Mouse (Mus musculus) MEL-GATA-1-ER (cell line): ENCODE measurements around the gene Nsun6.

Experiments used
- DNase-seq: peaks from one replicate; pipeline ENCODE4 v3.0.0-alpha.2; 2012; ENCODE audit warnings: low read depth; ENCODE audit errors: extremely low read depth

Gene Nsun6

DNA sequence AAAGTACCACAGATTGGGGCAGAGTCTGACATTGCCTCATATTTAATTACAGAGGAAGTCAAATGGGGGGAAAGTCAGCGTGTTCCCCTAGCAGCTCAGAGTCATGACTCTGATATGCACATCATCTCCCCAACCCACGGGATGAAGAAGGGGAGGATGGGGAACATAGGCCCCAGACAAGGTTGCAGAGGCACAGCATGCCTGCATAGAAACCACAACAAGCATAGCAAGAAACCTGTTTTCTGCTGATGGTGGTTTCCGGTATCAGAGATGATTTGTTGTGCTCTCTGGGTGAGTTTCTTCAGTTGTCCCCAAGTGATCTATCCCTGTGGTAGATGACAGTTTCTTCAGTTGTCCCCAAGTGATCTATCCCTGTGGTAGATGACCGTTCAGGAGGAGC is 62.3 kb downstream of the Nsun6 start:
- no peak for DNase-seq

DNA sequence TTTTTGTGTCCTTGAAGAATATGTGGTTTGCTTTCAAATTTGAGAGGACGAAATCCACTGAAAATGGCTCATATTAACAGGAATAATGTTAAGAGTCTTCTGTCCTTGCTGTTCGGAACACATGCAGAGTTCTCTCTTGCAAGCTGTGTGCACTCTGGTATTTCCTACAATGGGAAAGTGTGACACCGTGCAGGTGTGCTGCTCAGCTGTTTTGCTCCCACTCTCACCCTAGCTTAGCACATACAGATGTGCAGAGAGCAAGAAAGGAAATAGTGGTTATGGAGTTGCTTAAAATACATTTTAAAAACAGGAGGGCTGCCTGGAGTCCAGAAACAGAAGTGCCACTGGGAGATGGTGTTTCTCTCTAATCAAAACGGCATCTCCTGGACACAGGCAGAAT is 65.5 kb downstream of the Nsun6 start:
- DNase-seq: no peak

DNA sequence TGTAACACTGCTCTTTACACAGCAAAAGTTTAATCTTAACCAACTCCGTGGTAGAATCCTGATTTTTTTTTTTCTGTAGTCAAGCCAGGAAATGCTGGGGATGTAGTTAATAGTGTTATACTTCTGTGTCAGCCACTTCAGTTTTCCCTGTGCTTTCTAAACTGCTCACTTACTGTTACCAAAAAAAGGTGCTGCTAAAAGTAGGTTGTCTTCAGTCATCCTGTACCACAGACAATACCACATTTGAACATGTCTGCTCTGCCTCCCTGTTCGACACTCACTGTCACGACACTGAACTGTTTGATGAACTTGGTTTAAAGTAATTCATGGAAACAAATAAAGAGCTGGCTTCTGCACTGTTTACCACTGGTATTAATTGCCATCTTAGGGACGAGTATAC is 66.4 kb downstream of the Nsun6 start:
- no peak for DNase-seq

DNA sequence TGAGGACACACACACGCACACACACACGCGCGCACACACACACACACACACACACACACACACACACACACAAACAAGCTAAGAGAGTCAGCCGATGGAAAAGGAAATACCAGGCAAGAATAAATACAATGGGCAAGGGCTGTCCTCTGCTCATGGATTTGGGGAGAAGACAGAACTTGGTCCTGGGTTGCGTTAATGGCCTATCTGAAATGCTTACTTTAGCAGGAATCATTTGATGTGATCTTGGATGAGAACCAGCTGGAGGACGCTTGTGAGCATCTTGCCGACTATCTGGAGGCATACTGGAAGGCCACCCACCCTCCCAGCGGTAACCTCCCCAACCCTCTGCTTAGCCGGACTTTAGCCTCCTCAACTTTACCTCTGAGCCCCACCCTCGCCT is 70.8 kb downstream of the Nsun6 start:
- DNase-seq: no peak

DNA sequence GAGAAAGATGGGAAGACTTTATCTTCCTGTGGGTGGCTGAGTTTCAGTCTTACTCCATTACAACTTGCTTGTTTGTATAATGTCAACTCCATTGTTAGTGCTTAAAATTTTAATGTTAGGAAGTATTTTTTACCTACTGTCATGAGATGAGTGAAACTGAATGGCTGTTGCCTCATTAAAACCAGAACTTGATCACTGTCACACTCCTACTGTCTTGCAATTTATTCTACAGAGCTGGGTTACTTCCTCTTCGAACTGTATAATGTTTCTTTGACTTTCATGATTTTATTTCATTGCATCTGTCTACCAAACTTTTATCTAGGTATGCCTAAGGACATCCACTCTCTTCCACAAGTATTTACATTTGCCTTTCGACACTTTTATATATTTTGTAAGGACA is 93.4 kb downstream of the Nsun6 start:
- no peak for DNase-seq

DNA sequence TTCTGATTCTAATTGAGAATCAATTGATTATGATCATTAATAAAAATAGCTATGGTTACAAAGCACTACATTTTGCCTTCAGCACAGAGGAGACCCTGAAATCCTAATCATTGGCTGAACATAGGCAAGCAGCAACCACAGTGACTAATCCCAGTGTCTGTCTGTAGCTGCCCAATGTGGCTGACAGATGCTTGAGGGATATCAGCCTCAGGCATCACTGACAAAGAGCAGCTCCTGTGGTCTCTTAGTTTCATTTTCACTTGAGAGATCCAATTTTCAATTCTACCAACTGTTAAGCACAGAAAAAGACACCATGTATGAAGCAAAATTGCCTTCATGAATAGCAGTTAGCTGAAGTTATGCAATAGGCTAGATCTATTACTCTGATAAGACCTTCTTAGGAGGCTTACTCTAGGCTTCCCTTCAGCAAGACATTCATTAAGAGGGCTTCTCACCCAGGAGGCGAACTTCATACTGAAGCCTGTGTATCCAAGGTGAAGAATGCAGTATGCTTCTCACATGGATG is 93.8 kb downstream of the Nsun6 start:
- DNase-seq: no peak

DNA sequence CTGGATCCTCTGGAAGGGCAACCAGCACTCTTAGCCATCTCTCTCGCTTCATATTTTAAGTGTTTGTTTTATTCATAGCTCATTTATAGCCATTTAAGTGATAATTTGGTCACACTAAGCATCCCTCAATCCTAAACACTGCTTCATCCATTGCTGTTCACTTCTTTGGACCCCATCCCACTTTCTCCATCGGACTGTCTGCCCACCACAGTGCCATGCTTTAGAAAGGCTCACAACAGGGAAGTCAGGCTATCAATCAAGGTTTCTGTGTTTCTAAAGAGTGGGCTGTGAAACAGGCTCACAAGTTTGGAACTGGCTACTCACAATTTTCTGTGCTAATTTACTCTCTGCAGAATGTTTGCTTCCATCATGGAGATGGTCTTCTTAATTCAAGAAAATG is 101.8 kb downstream of the Nsun6 start:
- DNase-seq: no peak
